Mouse (Mus musculus): Measurements from ENCODE around the gene Nfatc2ip.
"Not testable (repeated sequence)": the region's sequence is repeated elsewhere in the genome, so short reads cannot be mapped to it uniquely, and the experiment has no call there.

Gene Nfatc2ip

GRCm38 (mm10) chr7:126408686-126409085 lies 12.1 kb upstream of the Nfatc2ip start:
- ATAC-seq (ENCODE audit: low TSS enrichment) = no peak

- not testable (repeated sequence) for ATAC-seq (ENCODE audit: low TSS enrichment)
These were observed 6.0 kb upstream of the Nfatc2ip start for GRCm38 (mm10) chr7:126402518-126402917.

GRCm38 (mm10) chr7:126399548-126399947 lies 3.0 kb upstream of the Nfatc2ip start:
- ATAC-seq (ENCODE audit: low TSS enrichment) = no peak

- no peak for ATAC-seq (ENCODE audit: low TSS enrichment)
These were observed 1.3 kb upstream of the Nfatc2ip start for GRCm38 (mm10) chr7:126397822-126398221.

DNA sequence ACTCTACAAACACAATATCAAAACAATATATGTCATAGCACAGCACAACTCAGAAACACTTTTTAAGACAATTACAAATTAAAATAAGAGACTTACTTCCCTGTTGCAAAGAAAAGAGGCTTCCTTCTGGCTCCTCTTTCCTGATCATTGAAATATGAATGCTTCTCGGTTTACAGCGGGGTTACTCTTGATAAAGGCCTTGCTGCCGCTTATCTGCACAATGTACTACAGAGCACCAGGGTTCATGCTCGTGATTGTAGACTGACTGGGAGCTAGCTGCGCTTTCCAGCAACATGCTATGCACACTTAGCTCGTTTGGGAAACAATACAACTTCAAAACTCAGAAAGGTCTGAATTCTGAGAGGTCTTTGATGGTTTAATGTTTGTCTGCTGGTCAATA lies 684 bp upstream of the Nfatc2ip start:
- no peak for ATAC-seq (ENCODE audit: low TSS enrichment)

DNA sequence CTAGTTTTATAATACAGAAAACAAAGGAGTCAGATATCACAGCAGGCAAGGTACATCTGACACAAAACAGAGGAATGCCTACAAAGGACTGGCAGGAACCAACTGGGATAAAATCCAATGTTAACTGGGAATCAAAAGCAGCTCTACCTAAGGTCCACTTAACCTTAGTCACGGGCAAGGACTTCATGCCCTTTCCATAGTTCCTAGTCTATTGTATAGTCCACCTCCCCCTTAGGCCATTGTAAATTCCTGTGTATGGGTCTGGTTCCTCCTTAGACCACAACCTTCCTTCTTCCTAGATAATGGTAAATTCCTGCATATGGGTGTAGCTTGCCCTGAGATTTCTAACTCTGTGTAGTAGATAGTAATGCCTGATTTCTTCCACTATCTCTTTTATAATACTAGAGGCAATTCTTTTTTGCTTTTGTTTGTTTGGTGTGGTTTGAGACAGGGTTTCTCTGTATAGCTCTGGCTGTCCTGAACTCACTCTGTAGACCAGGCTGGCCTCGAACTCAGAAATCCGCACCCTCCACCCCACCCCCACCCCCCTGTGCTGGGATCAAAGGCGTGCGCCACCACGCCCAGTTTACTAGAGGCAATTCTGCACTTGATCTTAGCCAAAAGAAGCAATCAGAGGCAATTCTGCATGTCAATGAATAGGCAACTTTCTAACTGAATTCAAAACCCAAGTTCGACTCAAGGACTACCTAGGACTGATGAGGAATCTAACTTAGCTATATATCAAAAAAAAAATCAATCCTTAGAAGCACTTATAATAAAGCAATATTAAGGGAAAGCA lies 4.3 kb downstream of the Nfatc2ip start:
- ATAC-seq (ENCODE audit: low TSS enrichment) = not testable (repeated sequence)

DNA sequence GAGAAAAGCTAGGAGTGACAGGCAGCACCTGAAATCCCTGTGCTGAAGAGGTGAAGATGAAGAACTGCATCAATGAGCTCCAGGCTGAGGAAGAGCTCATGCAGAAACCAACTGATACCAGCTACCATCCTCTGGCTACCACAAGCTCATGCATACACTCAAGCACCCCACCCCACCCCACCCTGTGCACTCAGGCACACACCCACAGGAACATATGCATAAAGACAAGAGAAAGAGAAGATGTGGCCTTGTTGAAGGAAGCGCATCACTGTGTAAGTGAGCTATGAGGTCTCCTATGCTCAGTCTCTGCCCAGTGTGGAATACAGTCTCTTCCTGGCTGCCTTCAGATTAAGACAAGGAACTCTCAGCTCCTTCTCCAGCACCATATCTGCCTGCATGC lies 8.4 kb downstream of the Nfatc2ip start:
- no peak for ATAC-seq (ENCODE audit: low TSS enrichment)

- ATAC-seq (ENCODE audit: low TSS enrichment) = no peak
These were observed 13.0 kb downstream of the Nfatc2ip start for GRCm38 (mm10) chr7:126383565-126383964.

- ATAC-seq (ENCODE audit: low TSS enrichment) = peak; percentile 85
These were observed 19.0 kb downstream of the Nfatc2ip start, which contains the start of gene Spns1 for GRCm38 (mm10) chr7:126377278-126378158. TSS of gene Spns1 (minus strand) at chr7:126377450.

- peak; percentile 41; the same call in 1 of the 2 replicates for ATAC-seq (ENCODE audit: low TSS enrichment)
These were observed 19.6 kb downstream of the Nfatc2ip start for GRCm38 (mm10) chr7:126376903-126377277.

- ATAC-seq (ENCODE audit: low TSS enrichment) = no peak
These were observed 21.5 kb downstream of the Nfatc2ip start for GRCm38 (mm10) chr7:126375012-126375411.

- no peak for ATAC-seq (ENCODE audit: low TSS enrichment)
These were observed 22.0 kb downstream of the Nfatc2ip start for GRCm38 (mm10) chr7:126374526-126374925.

GRCm38 (mm10) chr7:126373007-126373406 lies 23.5 kb downstream of the Nfatc2ip start:
- no peak for ATAC-seq (ENCODE audit: low TSS enrichment)

GRCm38 (mm10) chr7:126369393-126369792 lies 27.1 kb downstream of the Nfatc2ip start, which contains the start of gene Lat:
TSS of gene Lat (minus strand) at chr7:126369570.
- ATAC-seq (ENCODE audit: low TSS enrichment) = no peak

DNA sequence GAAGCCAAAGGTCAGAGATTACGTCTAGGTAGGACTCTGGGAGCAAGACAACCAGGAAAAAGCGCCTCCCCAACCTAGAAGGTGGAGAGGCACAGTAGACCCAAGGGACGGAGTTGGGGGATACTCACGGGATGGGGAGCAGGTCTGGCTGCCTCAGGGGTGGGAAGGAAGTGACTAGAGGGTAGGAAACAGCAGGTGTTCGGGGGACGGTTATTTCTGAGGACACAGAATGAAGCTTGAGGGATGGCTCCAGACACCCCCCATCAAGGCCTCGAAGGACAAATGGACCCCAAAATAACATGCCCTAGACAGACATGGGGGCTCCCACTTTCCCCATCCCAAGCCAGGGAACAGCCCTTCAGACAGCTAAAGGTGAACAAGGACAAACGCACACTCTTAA lies 28.2 kb downstream of the Nfatc2ip start:
- no peak for ATAC-seq (ENCODE audit: low TSS enrichment)

DNA sequence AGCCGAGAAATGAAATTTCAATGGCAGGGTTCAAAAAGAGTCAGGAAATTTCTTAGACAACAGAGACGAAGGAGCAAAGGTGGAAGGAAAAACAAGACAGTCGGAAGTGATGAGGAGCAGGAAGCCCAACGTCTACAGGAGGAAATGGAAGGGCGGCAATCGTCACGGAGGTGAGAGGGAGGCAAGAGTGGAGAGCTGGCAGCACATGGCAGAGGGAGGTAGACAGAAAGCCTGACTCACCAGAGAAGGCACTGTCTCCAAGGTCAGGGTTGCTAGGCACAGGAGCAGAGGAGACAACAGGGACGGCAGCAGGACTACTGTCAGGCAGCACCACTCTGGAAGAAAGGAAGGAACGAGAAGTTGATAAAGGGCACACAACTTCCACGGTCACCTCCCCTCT lies 28.9 kb downstream of the Nfatc2ip start:
- ATAC-seq (ENCODE audit: low TSS enrichment) = no peak

DNA sequence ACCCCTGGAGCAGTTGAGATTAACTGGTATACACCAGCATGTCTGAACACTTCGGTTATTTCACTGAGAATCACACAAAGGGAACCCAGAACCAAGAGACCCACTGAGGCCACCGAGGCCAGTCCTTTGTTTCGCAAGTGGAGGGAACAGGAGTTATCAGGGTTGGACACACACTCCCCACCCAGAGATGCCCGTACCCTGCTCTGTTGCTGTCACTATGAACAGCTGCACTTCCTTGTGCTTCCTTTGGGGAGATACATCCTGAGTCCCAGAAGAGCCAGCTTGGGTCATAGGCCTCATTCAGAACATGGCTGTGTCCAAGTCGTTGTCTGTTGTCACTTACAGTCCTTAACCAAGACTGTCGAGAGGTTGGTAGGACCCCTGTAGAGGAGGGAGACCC lies 33.5 kb downstream of the Nfatc2ip start:
- ATAC-seq (ENCODE audit: low TSS enrichment) = no peak

- ATAC-seq (ENCODE audit: low TSS enrichment) = no peak
These were observed 37.5 kb downstream of the Nfatc2ip start for GRCm38 (mm10) chr7:126359049-126359448.

GRCm38 (mm10) chr7:126358413-126358812 lies 38.1 kb downstream of the Nfatc2ip start:
- no peak for ATAC-seq (ENCODE audit: low TSS enrichment)

DNA sequence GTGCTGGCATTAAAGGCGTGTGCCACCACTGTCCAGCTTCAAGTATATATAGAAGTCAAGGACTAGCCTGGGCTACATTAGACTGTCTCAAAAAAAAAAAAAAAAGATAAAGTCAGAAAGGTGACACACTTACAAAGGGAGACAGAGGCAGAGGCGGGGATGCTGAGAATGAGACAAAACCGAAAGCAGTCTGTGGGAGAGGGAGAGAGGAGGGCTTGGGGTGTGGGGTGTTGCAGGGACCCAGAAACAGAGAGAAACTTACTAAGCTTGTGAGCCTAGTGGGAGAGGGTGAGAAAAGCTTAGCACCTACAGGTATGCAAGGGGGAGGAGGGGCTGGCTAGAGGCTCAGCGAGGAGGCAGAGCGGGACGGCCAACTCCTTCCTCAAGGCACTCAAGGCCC lies 38.7 kb downstream of the Nfatc2ip start:
- no peak for ATAC-seq (ENCODE audit: low TSS enrichment)

DNA sequence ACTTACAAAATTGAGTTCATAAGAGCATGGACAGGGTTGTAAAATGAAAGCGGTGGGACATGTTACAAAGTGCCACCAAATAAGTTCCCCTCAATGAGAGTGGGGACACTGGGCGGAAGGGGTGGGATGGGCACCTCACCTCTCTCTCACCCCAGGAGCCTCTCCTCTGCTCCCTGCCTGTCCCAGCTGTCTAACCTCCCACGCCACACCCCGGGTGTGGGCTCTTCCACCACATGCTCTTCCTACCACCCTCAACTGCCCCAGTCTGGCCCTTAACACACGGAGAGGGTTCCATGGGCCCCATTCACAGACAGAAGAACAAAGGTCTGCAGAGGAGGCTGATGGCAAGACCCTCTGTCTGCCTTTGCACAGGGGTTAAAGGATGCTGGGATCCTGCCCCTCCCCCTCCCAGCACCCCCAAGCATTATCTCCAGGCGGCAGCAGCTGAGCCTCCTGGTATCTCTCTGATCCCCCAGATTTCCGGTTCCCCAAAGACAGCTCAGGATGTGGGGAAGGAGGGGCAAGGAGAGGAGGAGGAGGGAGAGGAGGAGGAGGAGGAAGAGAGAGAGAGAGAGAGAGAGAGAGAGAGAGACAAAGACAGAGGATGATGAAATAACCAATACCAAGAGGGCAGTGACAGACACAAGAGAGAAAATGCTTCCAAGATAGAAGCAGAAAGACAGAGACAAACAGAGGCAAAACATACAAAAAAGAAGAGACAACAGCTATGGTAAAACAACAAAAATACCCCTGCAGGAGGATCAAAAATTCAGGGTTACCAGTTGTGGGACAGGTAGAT lies 39.5 kb downstream of the Nfatc2ip start:
- no peak for ATAC-seq (ENCODE audit: low TSS enrichment)

Measured in frontal cortex, adult (tissue).